Mouse (Mus musculus) embryonic facial prominence, embryonic 11.5 days (tissue): ENCODE results near the gene Rab19. TPM values are rescaled to one million over a fixed set of nuclear protein-coding genes. Genes with fewer than 3 reads are reported as not detected.

ENCODE experiments used
- ATAC-seq: fragments of 200-750 bp; cut with Nextera tagmentation; replicated peaks from 2 replicates; pipeline ENCODE4 v1.8.0; 2017; ENCODE audit warnings: low read depth; ENCODE audit not compliant: insufficient number of reproducible peaks, low FRiP score, low TSS enrichment
- DNase-seq: peaks from one replicate; pipeline ENCODE4 v3.0.0-alpha.2; 2015; ENCODE audit warnings: low spot score
- H3K27ac ChIP-seq: fragments of 300-500 bp; sonication (generic); replicated peaks from 2 replicates; pipeline ENCODE4 v1.5.1; 2014; ENCODE audit warnings: mild to moderate bottlenecking, low read depth, low read length, control low read depth
- H3K27me3 ChIP-seq: fragments of 300-500 bp; sonication (generic); 2 replicates; pipeline ENCODE4 v1.6.1; 2014; ENCODE audit warnings: mild to moderate bottlenecking, low read length, moderate library complexity, mixed read lengths; ENCODE audit not compliant: control insufficient read depth, insufficient read depth
- H3K36me3 ChIP-seq: fragments of 300-500 bp; sonication (generic); replicated peaks from 2 replicates; pipeline ENCODE4 v1.6.1; 2014; ENCODE audit warnings: low read depth, mild to moderate bottlenecking, low read length, moderate library complexity, mixed read lengths; ENCODE audit not compliant: control insufficient read depth, insufficient read depth
- H3K4me1 ChIP-seq: fragments of 300-500 bp; sonication (generic); 2 replicates; pipeline ENCODE4 v1.6.1; 2014; ENCODE audit warnings: low read length, mixed read lengths; ENCODE audit not compliant: control insufficient read depth, insufficient read depth
- H3K4me2 ChIP-seq: fragments of 300-500 bp; sonication (generic); 2 replicates; pipeline ENCODE4 v1.6.1; 2014; ENCODE audit warnings: low read depth, mild to moderate bottlenecking, control low read depth, low read length, moderate library complexity
- H3K4me3 ChIP-seq: fragments of 300-500 bp; sonication (generic); 2 replicates; pipeline ENCODE4 v1.5.1; 2014; ENCODE audit warnings: low read depth, low read length, control low read depth
- H3K9ac ChIP-seq: fragments of 300-500 bp; sonication (generic); replicated peaks from 2 replicates; pipeline ENCODE4 v1.6.1; 2014; ENCODE audit warnings: mild to moderate bottlenecking, control low read depth, low read length
- H3K9me3 ChIP-seq: fragments of 300-500 bp; sonication (generic); replicated peaks from 2 replicates; pipeline ENCODE4 v1.6.1; 2016; ENCODE audit warnings: mild to moderate bottlenecking, low read length, inconsistent platforms, mixed read lengths; ENCODE audit not compliant: control insufficient read depth
- WGBS: fragments of 180-500 bp; shearing (Covaris S2); extraction: QIAGEN DNeasy Blood & Tissue Kit; methylation state at CpG from one replicate; pipeline ENCODE4 v1.1.7; 2014; 5-methylcytosine and 5-hydroxymethylcytosine counted together
- polyA plus RNA-seq: library from polyadenylated mRNA; unstranded; fragments of >200 nt; fragmentation: Nextera tagmentation; extraction: Ambion mirVana; gene quantifications from 2 replicates; pipeline ENCODE4 v1.2.1, GENCODE M21; 2014

Gene Rab19
- 0.78 and 1.1 TPM in 2 replicates for polyA plus RNA-seq

- Histone ChIP-seq H3K27me3 (no peaks in the 10 kb centered on the region), H3K4me3 (peak within 1 kb of the TSS; percentile 25), H3K9me3 (no peaks in the 10 kb centered on the region), H3K36me3 (no peaks in the 10 kb centered on the region), H3K4me2 (peak within 1 kb of the TSS; percentile 44), H3K4me1 (no peaks in the 10 kb centered on the region; the same call in 1 of the 2 replicates), H3K9ac (peak within 1 kb of the TSS; percentile 46; the same call in 1 of the 2 replicates), H3K27ac (no peak within 1 kb of the TSS)
- ATAC-seq (no peak), DNase-seq (peak; percentile 43)
- WGBS, result 4% methylated on average over 20 of the region's 20 CpGs
Measured at GRCm38 (mm10) chr6:39381125-39381880, at the start of gene Rab19. Rab19 (plus strand) TSS chr6:39381175.

- no peak for ATAC-seq
- H3K9ac ChIP-seq, result no peak overlapping the region
- WGBS, result 80% methylated on average over 7 of the region's 7 CpGs
- H3K4me2 ChIP-seq, result no peak overlapping the region
- no peaks in the 10 kb centered on the region for H3K9me3 ChIP-seq
- no peaks in the 10 kb centered on the region for H3K4me1 ChIP-seq
- no peaks in the 10 kb centered on the region for H3K27me3 ChIP-seq
- H3K4me3 ChIP-seq, result no peak overlapping the region
- DNase-seq, result no peak
- no peaks in the 10 kb centered on the region; the same call in 1 of the 2 replicates for H3K36me3 ChIP-seq
- no peak overlapping the region for H3K27ac ChIP-seq
Measured at GRCm38 (mm10) chr6:39331998-39332700, 48.8 kb upstream of the Rab19 start.

GRCm38 (mm10) chr6:39334224-39334623 is 46.8 kb upstream of the Rab19 start:
- H3K9ac ChIP-seq, result no peak overlapping the region
- no peaks in the 10 kb centered on the region for H3K27me3 ChIP-seq
- no peaks in the 10 kb centered on the region for H3K9me3 ChIP-seq
- no peaks in the 10 kb centered on the region; the same call in 1 of the 2 replicates for H3K36me3 ChIP-seq
- H3K4me3 ChIP-seq, result no peak overlapping the region
- 88% methylated on average over 7 of the region's 7 CpGs for WGBS
- no peak overlapping the region for H3K27ac ChIP-seq
- ATAC-seq (no peak), DNase-seq (no peak)
- no peak overlapping the region for H3K4me2 ChIP-seq
- H3K4me1 ChIP-seq, result no peaks in the 10 kb centered on the region

GRCm38 (mm10) chr6:39334873-39335272 is 46.1 kb upstream of the Rab19 start:
- Histone ChIP-seq H3K9me3 (no peaks in the 10 kb centered on the region), H3K9ac (no peak overlapping the region), H3K27me3 (no peaks in the 10 kb centered on the region), H3K4me1 (no peaks in the 10 kb centered on the region), H3K4me3 (no peak overlapping the region), H3K4me2 (no peak overlapping the region), H3K36me3 (no peaks in the 10 kb centered on the region; the same call in 1 of the 2 replicates), H3K27ac (no peak overlapping the region)
- whole genome bisulfite sequencing, result 87% methylated on average over 3 of the region's 3 CpGs
- DNase-seq (no peak), ATAC-seq (no peak)

- H3K4me2 ChIP-seq, result no peak overlapping the region
- no peaks in the 10 kb centered on the region for H3K4me1 ChIP-seq
- H3K9ac ChIP-seq, result no peak overlapping the region
- no peaks in the 10 kb centered on the region for H3K9me3 ChIP-seq
- H3K27me3 ChIP-seq, result no peaks in the 10 kb centered on the region
- no peaks in the 10 kb centered on the region; the same call in 1 of the 2 replicates for H3K36me3 ChIP-seq
- no peak overlapping the region for H3K27ac ChIP-seq
- WGBS, result 91% methylated on average over 8 of the region's 8 CpGs
- DNase-seq (no peak), ATAC-seq (no peak)
- no peak overlapping the region for H3K4me3 ChIP-seq
Measured at GRCm38 (mm10) chr6:39338359-39338758, 42.6 kb upstream of the Rab19 start.

GRCm38 (mm10) chr6:39341798-39342197 is 39.2 kb upstream of the Rab19 start:
- no peak for ATAC-seq
- Histone ChIP-seq H3K4me3 (no peak overlapping the region), H3K4me1 (no peaks in the 10 kb centered on the region), H3K9ac (no peak overlapping the region), H3K27ac (no peak overlapping the region), H3K36me3 (no peaks in the 10 kb centered on the region; the same call in 1 of the 2 replicates), H3K4me2 (no peak overlapping the region), H3K27me3 (no peaks in the 10 kb centered on the region), H3K9me3 (no peaks in the 10 kb centered on the region)
- DNase-seq, result no peak
- WGBS, result 71% methylated on average over 2 of the region's 2 CpGs

GRCm38 (mm10) chr6:39344020-39344419 is 37.0 kb upstream of the Rab19 start:
- Histone ChIP-seq H3K27ac (no peak overlapping the region), H3K27me3 (no peaks in the 10 kb centered on the region), H3K4me3 (no peak overlapping the region), H3K9me3 (no peaks in the 10 kb centered on the region), H3K4me2 (no peak overlapping the region), H3K4me1 (no peaks in the 10 kb centered on the region), H3K9ac (no peak overlapping the region), H3K36me3 (no peaks in the 10 kb centered on the region)
- ATAC-seq (peak; percentile 66; the same call in 1 of the 2 replicates), DNase-seq (peak; percentile 86)
- 27% methylated on average over 12 of the region's 12 CpGs for WGBS

- 62% methylated on average over 7 of the region's 7 CpGs for WGBS
Measured at GRCm38 (mm10) chr6:39345430-39345829, 35.5 kb upstream of the Rab19 start.

More at GRCm38 (mm10) chr6:39345430-39345829, 35.5 kb upstream of the Rab19 start:
- DNase-seq (no peak), ATAC-seq (0 out of 2 replicates have a peak, but pooled peaks have one; percentile 15)
- H3K4me1 ChIP-seq, result no peaks in the 10 kb centered on the region
- no peak overlapping the region for H3K4me3 ChIP-seq
- H3K9ac ChIP-seq, result no peak overlapping the region
- H3K36me3 ChIP-seq, result no peaks in the 10 kb centered on the region
- H3K27ac ChIP-seq, result no peak overlapping the region
- H3K4me2 ChIP-seq, result no peak overlapping the region
- H3K9me3 ChIP-seq, result no peaks in the 10 kb centered on the region
- H3K27me3 ChIP-seq, result no peaks in the 10 kb centered on the region
